Mouse (Mus musculus) right cerebral cortex, postnatal 25 days (tissue): ENCODE measurements around the gene Pdx1.

Experiments used
- DNase-seq: peaks from one replicate; pipeline ENCODE4 v3.0.0; 2022

Gene Pdx1

DNA sequence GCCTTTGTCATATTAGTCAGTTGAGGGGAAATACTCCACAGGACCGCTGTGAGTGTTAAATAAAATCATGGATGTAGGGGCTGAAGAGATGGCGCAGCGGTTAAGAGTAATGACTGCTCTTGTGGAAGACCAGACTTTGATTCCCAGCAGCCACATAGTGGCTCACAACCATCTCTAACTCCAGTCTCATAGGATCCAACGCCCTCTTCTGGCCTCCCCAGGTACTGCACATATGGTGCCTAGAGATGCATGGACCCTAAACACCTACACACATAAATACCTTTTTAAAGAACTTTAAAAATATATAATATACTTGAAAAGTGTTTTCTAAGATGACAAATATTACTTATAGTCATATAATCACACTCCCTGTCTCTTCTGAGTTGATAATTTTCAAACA is 14.6 kb downstream of the Pdx1 start:
- DNase-seq = no peak

DNA sequence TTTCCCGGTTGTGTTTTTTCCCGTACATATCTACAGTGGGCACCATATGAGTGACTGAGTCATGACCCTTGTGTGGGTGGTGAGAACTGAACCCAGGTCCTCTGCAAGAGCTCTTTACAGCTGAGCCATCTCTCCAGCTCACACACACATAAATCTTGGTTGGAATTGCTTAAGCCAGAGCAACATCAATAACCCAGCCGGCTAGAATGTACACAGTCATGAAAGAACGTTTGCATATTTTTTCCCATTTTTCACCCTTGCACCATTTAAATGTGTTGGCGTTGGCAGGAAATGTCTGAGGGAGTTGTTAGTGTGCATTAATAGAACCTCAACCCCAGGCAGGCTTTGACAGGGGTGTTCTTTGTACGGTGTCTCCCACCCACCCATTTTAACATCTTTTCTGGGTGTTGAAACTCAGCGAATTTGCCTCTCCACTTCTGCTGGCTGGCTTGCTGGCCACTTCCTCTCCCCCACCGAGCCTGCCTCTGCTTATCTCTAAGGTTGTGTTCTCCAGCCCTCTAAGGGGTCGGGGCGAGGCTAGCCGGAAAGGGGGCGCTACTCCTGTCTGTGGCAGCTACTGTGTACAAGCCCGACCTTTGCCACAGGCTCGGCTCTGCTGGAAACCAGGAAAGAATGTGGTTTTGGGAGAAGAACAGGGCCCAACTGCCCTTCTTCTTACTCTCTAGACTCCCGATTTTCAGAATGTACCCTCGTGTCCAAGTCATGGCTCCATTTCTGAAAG is 22.2 kb downstream of the Pdx1 start:
- DNase-seq = no peak

DNA sequence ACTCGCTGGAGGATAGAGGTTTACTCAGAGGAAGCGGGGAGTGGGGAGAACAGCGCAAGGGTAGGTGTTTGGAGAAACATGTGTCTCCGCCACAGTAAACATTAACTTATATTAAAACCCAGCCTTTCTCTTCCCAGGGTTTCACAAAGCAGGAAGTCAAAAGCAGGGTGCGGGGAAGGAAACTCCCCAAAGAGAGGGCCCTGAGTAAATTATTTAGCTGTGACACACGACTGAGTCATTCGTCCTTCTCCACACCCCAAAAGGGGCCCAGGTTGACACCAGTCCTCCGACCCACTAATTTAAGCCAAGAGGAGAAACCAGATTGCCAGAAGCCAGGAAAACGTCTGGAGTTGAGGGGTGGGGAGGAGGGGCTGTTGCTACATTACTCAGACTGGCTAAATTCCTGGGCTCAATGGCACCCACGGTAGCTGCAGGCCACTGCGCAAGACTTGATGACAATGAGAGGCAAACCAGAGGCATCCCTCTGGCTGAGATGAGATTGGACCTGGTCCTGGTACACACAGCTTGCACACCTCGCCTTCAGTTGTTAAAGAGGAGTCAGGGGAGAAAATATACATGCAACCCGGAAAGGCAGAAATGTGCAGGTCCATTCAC is 22.9 kb downstream of the Pdx1 start:
- DNase-seq = no peak

DNA sequence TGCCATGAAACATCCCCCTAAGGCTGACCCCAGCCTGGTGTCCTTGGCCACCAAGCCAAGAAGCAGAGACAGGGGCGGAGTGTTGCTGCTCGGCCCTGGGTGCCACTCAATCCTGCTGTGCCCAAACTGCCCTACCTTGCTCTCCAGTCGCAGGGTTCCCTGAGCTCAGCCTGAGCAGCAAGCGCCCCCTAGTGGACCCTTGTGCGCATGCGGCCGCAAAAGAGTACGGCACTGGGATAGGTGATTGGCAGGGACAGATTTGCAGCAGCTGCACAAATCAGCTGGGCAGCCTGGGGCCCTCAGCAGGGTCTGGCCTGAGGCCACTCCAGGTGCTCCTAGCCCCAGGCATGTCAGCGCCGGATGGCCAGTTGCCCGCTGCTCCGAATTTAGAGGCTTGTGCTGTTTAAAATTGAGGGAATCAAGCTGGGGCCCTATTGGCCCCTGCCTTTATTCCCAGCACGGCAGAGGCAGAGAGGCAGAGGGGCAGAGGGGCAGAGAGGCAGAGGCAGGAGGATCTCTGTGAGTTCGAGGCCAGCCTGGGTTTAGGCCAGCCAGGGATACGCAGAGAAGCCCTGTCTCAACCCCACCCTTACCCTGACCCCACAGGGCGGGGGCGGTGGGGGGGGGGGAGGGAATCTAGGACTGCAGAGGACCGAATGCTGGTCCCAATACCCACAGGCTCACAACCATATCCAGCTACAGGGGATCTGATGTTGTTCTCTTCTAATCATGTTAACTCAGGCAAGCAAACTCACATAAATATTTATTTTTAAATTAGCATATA is 23.6 kb downstream of the Pdx1 start:
- no peak for DNase-seq

- DNase-seq = no peak
Observed at GRCm38 (mm10) chr5:147294121-147294520, 24.4 kb downstream of the Pdx1 start.

GRCm38 (mm10) chr5:147297249-147297648 is 27.5 kb downstream of the Pdx1 start:
- no peak for DNase-seq

DNA sequence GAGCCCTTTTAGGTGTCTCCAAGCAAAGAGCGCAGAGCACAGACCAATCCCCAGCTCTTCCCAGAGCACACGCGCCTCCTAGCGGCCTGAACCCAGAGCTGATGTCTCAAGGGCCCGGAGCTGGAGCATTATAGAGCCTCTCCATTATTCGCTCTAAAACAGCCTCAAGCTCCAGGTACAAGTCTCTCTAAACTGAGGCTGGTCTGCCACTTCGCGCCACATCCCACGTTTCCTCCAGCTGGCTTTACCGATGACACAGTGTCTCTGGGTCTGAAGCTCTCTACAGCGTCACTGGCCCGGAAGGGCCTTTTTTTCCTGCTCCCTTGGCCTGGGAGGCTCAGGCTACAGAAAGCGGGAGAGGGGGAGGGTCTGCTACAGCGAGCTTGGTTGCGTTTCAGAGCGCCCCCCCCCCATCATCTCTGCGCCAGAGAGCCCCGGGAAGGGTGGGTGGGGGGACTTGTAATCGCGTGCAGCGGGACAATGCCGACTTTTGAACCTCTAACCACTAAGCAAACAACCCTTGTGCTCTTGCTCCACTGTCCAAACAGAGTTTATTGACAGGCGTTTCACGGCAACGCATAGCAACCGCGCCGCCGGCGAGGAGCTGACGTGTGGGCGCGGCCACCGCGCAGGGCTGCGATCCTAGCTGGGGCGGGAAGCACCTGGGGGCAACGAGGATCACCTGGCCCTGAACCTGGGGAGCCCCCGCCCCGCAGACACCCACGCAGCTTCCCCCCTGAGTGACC is 29.7 kb downstream of the Pdx1 start:
- no peak for DNase-seq

GRCm38 (mm10) chr5:147300001-147300363 is 30.2 kb downstream of the Pdx1 start:
- DNase-seq = no peak

- no peak for DNase-seq
Observed at GRCm38 (mm10) chr5:147300917-147301780, 31.4 kb downstream of the Pdx1 start.

GRCm38 (mm10) chr5:147301781-147302070 is 32.0 kb downstream of the Pdx1 start:
- no peak for DNase-seq

DNA sequence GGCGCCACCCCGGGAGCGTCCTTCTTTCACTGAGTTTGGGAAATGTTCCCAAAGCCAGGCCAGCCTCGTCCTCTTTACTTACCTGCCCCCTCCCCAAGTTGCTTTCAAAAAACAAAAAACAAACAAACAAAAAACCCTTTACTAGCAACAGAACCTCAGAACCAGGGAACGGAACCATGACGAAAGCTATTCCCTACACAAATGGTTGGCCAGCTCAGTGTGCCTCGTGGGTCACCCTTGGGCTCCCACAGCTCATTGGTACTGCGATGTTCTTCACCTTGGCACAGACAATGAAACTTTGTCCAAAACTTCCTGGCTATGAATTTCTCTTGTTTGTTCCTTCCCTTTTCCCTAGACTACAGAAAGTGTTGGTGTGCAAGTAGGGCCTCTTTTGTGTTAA is 32.4 kb downstream of the Pdx1 start:
- DNase-seq = no peak

- no peak for DNase-seq
Observed at GRCm38 (mm10) chr5:147302746-147303400, 33.1 kb downstream of the Pdx1 start.

GRCm38 (mm10) chr5:147304276-147305155 is 34.8 kb downstream of the Pdx1 start:
- no peak for DNase-seq

DNA sequence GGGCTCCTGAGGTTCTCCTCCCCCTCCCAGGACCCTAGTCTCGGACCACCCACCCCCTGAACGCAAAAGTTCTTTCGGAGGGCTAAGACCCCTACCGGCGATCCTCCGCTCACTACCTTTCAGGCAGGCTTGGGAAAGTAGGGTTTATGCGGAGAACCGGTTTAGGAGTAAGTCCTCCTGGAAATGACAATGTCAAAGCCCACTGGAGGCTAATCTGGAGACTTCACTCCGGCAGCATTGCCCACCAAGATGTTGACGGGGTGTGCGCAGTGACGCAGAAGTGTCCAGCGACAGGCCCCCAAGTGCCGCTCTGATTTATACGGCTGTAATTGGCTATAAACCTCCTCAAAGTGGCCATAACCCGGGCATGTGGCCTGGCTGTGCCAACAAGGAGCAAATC is 35.4 kb downstream of the Pdx1 start:
- DNase-seq = no peak

DNA sequence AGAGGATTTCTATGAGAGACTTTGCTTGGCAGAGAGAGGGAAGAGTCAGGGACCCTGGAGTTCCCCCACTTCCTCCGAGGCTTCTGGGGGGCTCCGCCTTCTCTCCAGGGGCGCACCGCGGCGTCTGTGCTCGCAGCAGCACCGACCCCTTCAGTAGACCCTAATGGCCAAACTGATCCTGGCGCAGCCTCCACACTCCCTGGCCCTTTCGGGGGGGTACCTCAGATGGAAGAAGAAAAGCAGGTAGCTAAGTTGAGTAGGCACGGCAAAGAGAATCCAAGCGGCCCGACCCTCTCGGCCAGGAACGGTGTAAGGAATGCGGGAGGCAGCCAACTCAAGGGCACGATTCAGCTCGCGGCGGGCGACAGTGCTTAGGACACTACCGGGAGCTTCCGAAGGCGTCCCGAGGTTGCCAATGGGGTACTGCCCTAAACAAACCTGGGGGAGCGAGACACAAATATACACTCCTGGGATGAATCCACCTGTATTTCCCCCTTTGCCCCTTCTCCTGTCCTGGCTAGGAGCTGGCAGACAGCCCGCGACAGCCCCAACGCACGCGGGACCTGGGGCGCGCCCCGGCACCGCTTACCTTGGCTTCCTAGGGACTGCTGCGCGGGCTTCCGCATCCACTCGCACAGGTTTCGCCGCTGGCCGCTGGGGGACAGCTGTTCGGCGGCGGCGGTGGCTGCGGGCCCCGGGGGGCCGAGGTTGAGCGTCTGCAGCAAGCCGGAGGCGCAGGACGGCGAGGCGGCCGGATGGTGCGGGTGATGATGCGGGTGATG is 36.3 kb downstream of the Pdx1 start:
- DNase-seq = no peak

GRCm38 (mm10) chr5:147306638-147307397 is 37.1 kb downstream of the Pdx1 start, which contains the start of gene Cdx2:
Gene Cdx2, minus strand, starts transcription at chr5:147307270.
- DNase-seq = no peak

DNA sequence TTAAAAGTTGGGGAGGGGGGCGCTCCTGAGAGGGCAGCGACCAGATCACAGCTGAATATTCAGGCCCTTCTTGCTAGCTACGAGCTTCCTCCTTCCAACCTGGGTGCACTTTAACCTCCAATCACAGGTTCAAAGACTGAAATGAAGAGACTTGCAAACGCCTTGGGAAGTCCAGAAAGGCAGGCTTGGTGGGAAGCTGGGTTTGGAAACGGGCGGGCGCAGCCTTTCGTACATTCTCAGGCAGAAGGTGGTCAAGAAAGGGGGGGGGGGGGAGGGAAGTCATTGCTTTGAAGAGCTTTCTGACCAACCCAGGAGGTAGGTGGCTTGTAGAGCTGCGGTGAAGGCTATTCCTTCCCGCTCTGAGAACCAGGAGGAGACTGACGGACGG is 37.6 kb downstream of the Pdx1 start:
- no peak for DNase-seq

GRCm38 (mm10) chr5:147308451-147308850 is 38.7 kb downstream of the Pdx1 start:
- DNase-seq = no peak

DNA sequence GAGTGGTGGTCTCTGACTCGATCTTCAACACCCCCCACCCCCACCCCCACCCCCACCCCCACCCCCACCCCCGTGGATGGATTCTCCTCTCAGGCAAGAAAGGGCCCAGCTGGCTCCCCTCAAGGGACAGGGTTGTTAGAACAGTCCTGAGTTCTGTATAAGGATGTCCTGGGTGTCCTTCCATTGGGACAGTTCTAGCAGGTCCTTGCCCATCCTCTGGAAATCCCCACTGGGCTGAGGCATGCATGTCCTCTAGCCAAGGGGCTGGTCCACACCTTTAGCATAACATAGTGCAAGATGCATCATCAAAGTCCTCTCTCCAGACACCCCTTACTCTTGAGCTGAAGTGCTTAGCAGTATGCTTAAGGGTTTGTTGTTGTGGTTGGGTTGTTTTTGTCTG is 40.0 kb downstream of the Pdx1 start:
- no peak for DNase-seq
